7 mouse cellular contexts compared by ENCODE assay signal in genomic region chr4:147868450-147869031, GRCm38 (mm10). TPM values are rescaled to one million over a fixed set of nuclear protein-coding genes. Genes with fewer than 3 reads are reported as not detected.
DNase-seq lines count a peak whose midpoint lies in the region; ATAC-seq and TF ChIP-seq lines count a peak whose summit lies in the region.

Gene Miip, minus strand, starts transcription at chr4:147868816.
Gene Fv1, plus strand, starts transcription at chr4:147868979.

- peak within 1 kb of the TSS; percentile 91 for H3K4me3 ChIP-seq in embryonic facial prominence, embryonic 10.5 days
- H3K4me3 ChIP-seq in intestine, postnatal 0 days (ENCODE audit: low read depth, low read length) = peak within 1 kb of the TSS; percentile 77
- H3K4me3 ChIP-seq in midbrain, embryonic 12.5 days = peak within 1 kb of the TSS; percentile 67
- peak within 1 kb of the TSS; percentile 76 for H3K4me3 ChIP-seq in small intestine, adult 2 months (ENCODE audit: low read depth, low read length)

- peak within 1 kb of the TSS; percentile 57 for H3K9ac ChIP-seq in intestine, postnatal 0 days (ENCODE audit: low read depth, low read length)
- H3K9ac ChIP-seq in midbrain, embryonic 12.5 days (replicated peaks) = peak within 1 kb of the TSS; percentile 73

- H3K4me2 ChIP-seq in intestine, postnatal 0 days (replicated peaks; ENCODE audit: low read depth) = peak within 1 kb of the TSS; percentile 88
- peak within 1 kb of the TSS; percentile 88 for H3K4me2 ChIP-seq in midbrain, embryonic 12.5 days (replicated peaks)

- WGBS in embryonic facial prominence, embryonic 10.5 days = under 1% methylated on average over 30 of the region's 30 CpGs
- WGBS in intestine, postnatal 0 days = under 1% methylated on average over 30 of the region's 30 CpGs
- under 1% methylated on average over 30 of the region's 30 CpGs for WGBS in midbrain, embryonic 12.5 days
- under 1% methylated on average over 30 of the region's 30 CpGs for WGBS in small intestine, adult 2 months

- intact Hi-C loops in left cerebral cortex, postnatal 4 days (cut with DNase I) = no loop called here

- TF ChIP-seq CTCF in intestine, postnatal 0 days (IDR thresholded peaks at IDR 0.05; ENCODE audit: low read depth) = peak; percentile 35
- no peak for TF ChIP-seq CTCF in small intestine, adult 2 months (IDR thresholded peaks at IDR 0.05; ENCODE audit: extremely low read depth, insufficient read length, insufficient replicate concordance, low read depth, low read length)

- H3K27me3 ChIP-seq in embryonic facial prominence, embryonic 10.5 days (replicated peaks; ENCODE audit: low read depth, poor library complexity, severe bottlenecking) = no peaks in the 10 kb centered on the region
- H3K27me3 ChIP-seq in intestine, postnatal 0 days (replicated peaks; ENCODE audit: control insufficient read depth, insufficient read depth, low read length) = no peaks in the 10 kb centered on the region
- H3K27me3 ChIP-seq in midbrain, embryonic 12.5 days = no peaks in the 10 kb centered on the region
- H3K27me3 ChIP-seq in small intestine, adult 2 months (ENCODE audit: control insufficient read depth, insufficient read depth, low read length) = no peaks in the 10 kb centered on the region

- peaks cover 27% of the 10 kb centered on the region for H3K4me1 ChIP-seq in embryonic facial prominence, embryonic 10.5 days
- peaks cover 3% of the 10 kb centered on the region; the same call in 1 of the 2 replicates for H3K4me1 ChIP-seq in intestine, postnatal 0 days (replicated peaks; ENCODE audit: control insufficient read depth, insufficient read depth, low read length)
- H3K4me1 ChIP-seq in midbrain, embryonic 12.5 days = peaks cover 24% of the 10 kb centered on the region
- H3K4me1 ChIP-seq in small intestine, adult 2 months (ENCODE audit: control insufficient read depth, insufficient read depth, insufficient read length, low read length) = peaks cover 15% of the 10 kb centered on the region; the same call in 1 of the 2 replicates

- peak; percentile 99 for ATAC-seq in intestine, postnatal 0 days
- peak; percentile 99 for ATAC-seq in midbrain, embryonic 12.5 days (ENCODE audit: low FRiP score, low read depth)

- peaks cover 65% of the 10 kb centered on the region for H3K36me3 ChIP-seq in embryonic facial prominence, embryonic 10.5 days (replicated peaks)
- H3K36me3 ChIP-seq in intestine, postnatal 0 days (ENCODE audit: control insufficient read depth, insufficient read depth) = peaks cover 27% of the 10 kb centered on the region; the same call in 1 of the 2 replicates
- peaks cover 45% of the 10 kb centered on the region for H3K36me3 ChIP-seq in midbrain, embryonic 12.5 days
- peaks cover 21% of the 10 kb centered on the region for H3K36me3 ChIP-seq in small intestine, adult 2 months (ENCODE audit: control insufficient read depth, insufficient read depth, low read length)

- peak within 1 kb of the TSS; percentile 91 for H3K27ac ChIP-seq in embryonic facial prominence, embryonic 10.5 days (replicated peaks)
- H3K27ac ChIP-seq in intestine, postnatal 0 days (ENCODE audit: low read depth, low read length) = peak within 1 kb of the TSS; percentile 65; the same call in 1 of the 2 replicates
- peak within 1 kb of the TSS; percentile 79 for H3K27ac ChIP-seq in midbrain, embryonic 12.5 days (replicated peaks)
- H3K27ac ChIP-seq in small intestine, adult 2 months (ENCODE audit: insufficient read depth, low read depth, low read length) = peak within 1 kb of the TSS; percentile 65

- H3K9me3 ChIP-seq in embryonic facial prominence, embryonic 10.5 days = peaks cover 4% of the 10 kb centered on the region; the same call in 1 of the 2 replicates
- no peaks in the 10 kb centered on the region for H3K9me3 ChIP-seq in intestine, postnatal 0 days (ENCODE audit: control insufficient read depth)
- H3K9me3 ChIP-seq in midbrain, embryonic 12.5 days = no peaks in the 10 kb centered on the region

- peak; percentile 96 for DNase-seq in adrenal gland, postnatal 10 days
- DNase-seq in embryonic facial prominence, embryonic 10.5 days (ENCODE audit: low spot score) = peak; percentile 96
- DNase-seq in gonadal fat pad, adult 2 months (ENCODE audit: low read depth) = peak; percentile 98
- DNase-seq in left cerebral cortex, postnatal 4 days = peak; percentile 95

- TF ChIP-seq POLR2A in small intestine, adult 2 months (IDR thresholded peaks at IDR 0.05; ENCODE audit: low read depth, low read length) = peak; percentile 71; the same call in 1 of the 2 replicates

RNA-seq across cellular contexts. Expression of gene Miip, which starts in this region (rescaled TPM):
- total RNA-seq in adrenal gland, postnatal 10 days (2021) = 10 to 100 TPM; 18.5 to 29.4 TPM
- 64.2 and 66.1 TPM in 2 replicates for polyA plus RNA-seq in embryonic facial prominence, embryonic 10.5 days (2016; fragmentation: Nextera tagmentation; extraction: Ambion mirVana)
- polyA plus RNA-seq in gonadal fat pad, adult 2 months (2012; rRNA removed) = 31.4 and 65.1 TPM in 2 replicates
- 10.0 and 13.3 TPM in 2 replicates for polyA plus RNA-seq in intestine, postnatal 0 days (2015; fragmentation: Nextera tagmentation; extraction: Ambion mirVana)
- total RNA-seq in left cerebral cortex, postnatal 4 days (2021) = 10 to 100 TPM; 25.1 to 26.3 TPM
- 53.2 and 61.8 TPM in 2 replicates for polyA plus RNA-seq in midbrain, embryonic 12.5 days (2016; fragmentation: Nextera tagmentation; extraction: Ambion mirVana)
- 19.6 and 48.3 TPM in 2 replicates for polyA plus RNA-seq in small intestine, adult 2 months (2012; rRNA removed)

RNA-seq across cellular contexts. Expression of gene Fv1, which starts in this region (rescaled TPM):
- 1 to 10 TPM; 7.2 to 9.7 TPM for total RNA-seq in adrenal gland, postnatal 10 days (2021)
- polyA plus RNA-seq in embryonic facial prominence, embryonic 10.5 days (2016; fragmentation: Nextera tagmentation; extraction: Ambion mirVana) = 14.8 and 15.5 TPM in 2 replicates
- polyA plus RNA-seq in gonadal fat pad, adult 2 months (2012; rRNA removed) = 2.2 and 2.4 TPM in 2 replicates
- 1.3 and 1.8 TPM in 2 replicates for polyA plus RNA-seq in intestine, postnatal 0 days (2015; fragmentation: Nextera tagmentation; extraction: Ambion mirVana)
- 10 to 100 TPM; 10.4 to 11.3 TPM for total RNA-seq in left cerebral cortex, postnatal 4 days (2021)
- polyA plus RNA-seq in midbrain, embryonic 12.5 days (2016; fragmentation: Nextera tagmentation; extraction: Ambion mirVana) = 15.8 and 16.9 TPM in 2 replicates
- 0.41 and 0.58 TPM in 2 replicates for polyA plus RNA-seq in small intestine, adult 2 months (2012; rRNA removed)

Comparison
In these comparisons a context has a peak if more than half of its experiments do, and no peak if none do; other contexts are left out.
1. Peak in every context shown above with its lines: DNase-seq, ATAC-seq, H3K4me3 ChIP-seq and H3K27ac ChIP-seq.